Mouse (Mus musculus) neural tube, embryonic 12.5 days (tissue): ENCODE measurements at regions not wholly inside any gene's neighbourhood (a gene's known extent, or its start where the extent isn't known, plus 50 kb on each side); places are given as distances from the start of the nearest gene placed in this dataset.

ENCODE experiments used
- ATAC-seq: fragments of 200-750 bp; cut with Nextera tagmentation; 2 replicates; pipeline ENCODE4 v1.8.0; 2017; ENCODE audit warnings: low read depth, mild to moderate bottlenecking, moderate TSS enrichment, moderate library complexity; ENCODE audit not compliant: low FRiP score
- H3K27ac ChIP-seq: fragments of 300-500 bp; sonication (generic); 2 replicates; pipeline ENCODE4 v1.5.1; 2016
- H3K27me3 ChIP-seq: fragments of 300-500 bp; sonication (generic); replicated peaks from 2 replicates; pipeline ENCODE4 v1.6.1; 2016; ENCODE audit warnings: mild to moderate bottlenecking
- H3K36me3 ChIP-seq: fragments of 300-500 bp; sonication (generic); 2 replicates; pipeline ENCODE4 v1.6.1; 2016; ENCODE audit warnings: mild to moderate bottlenecking
- H3K4me1 ChIP-seq: fragments of 300-500 bp; sonication (generic); 2 replicates; pipeline ENCODE4 v1.6.1; 2016
- H3K4me2 ChIP-seq: fragments of 300-500 bp; sonication (generic); replicated peaks from 2 replicates; pipeline ENCODE4 v1.6.1; 2016; ENCODE audit warnings: mild to moderate bottlenecking
- H3K4me3 ChIP-seq: fragments of 300-500 bp; sonication (generic); 2 replicates; pipeline ENCODE4 v1.5.1; 2016
- H3K9ac ChIP-seq: fragments of 300-500 bp; sonication (generic); 2 replicates; pipeline ENCODE4 v1.6.1; 2016; ENCODE audit warnings: mild to moderate bottlenecking
- H3K9me3 ChIP-seq: fragments of 300-500 bp; sonication (generic); 2 replicates; pipeline ENCODE4 v1.6.1; 2016; ENCODE audit warnings: mild to moderate bottlenecking
- WGBS: fragments of 180-500 bp; shearing (Covaris S2); methylation state at CpG from one replicate; pipeline ENCODE4 v1.1.7; 2016; 5-methylcytosine and 5-hydroxymethylcytosine counted together

GRCm38 (mm10) chr8:33997676-33998075 lies 113.9 kb downstream of the Gm10131 start:
- WGBS = 56% methylated on average over 4 of the region's 4 CpGs
- Histone ChIP-seq H3K9ac (no peak overlapping the region), H3K36me3 (no peaks in the 10 kb centered on the region), H3K27ac (no peak overlapping the region), H3K4me1 (no peaks in the 10 kb centered on the region), H3K9me3 (no peaks in the 10 kb centered on the region), H3K27me3 (no peaks in the 10 kb centered on the region), H3K4me3 (no peak overlapping the region), H3K4me2 (no peak overlapping the region)
- no peak for ATAC-seq

- ATAC-seq = no peak
- Histone ChIP-seq H3K9ac (no peak overlapping the region), H3K4me1 (peaks cover 15% of the 10 kb centered on the region; the same call in 1 of the 2 replicates), H3K27ac (no peak overlapping the region), H3K36me3 (no peaks in the 10 kb centered on the region), H3K9me3 (no peaks in the 10 kb centered on the region), H3K4me3 (no peak overlapping the region), H3K4me2 (no peak overlapping the region), H3K27me3 (no peaks in the 10 kb centered on the region)
- 41% methylated on average over 11 of the region's 11 CpGs for WGBS
These were observed 118.6 kb downstream of the Gm10131 start for GRCm38 (mm10) chr8:33992946-33993345.

GRCm38 (mm10) chr8:33991917-33992875 lies 119.3 kb downstream of the Gm10131 start:
- WGBS = 33% methylated on average over 12 of the region's 12 CpGs
- H3K9ac ChIP-seq = no peak overlapping the region

GRCm38 (mm10) chr8:33991165-33991916 lies 120.2 kb downstream of the Gm10131 start:
- 21% methylated on average over 17 of the region's 17 CpGs for WGBS
- Histone ChIP-seq H3K9ac (no peak overlapping the region), H3K9me3 (no peaks in the 10 kb centered on the region), H3K4me3 (no peak overlapping the region), H3K27ac (no peak overlapping the region), H3K4me2 (peak overlapping the region; percentile 35), H3K27me3 (no peaks in the 10 kb centered on the region), H3K4me1 (peaks cover 15% of the 10 kb centered on the region; the same call in 1 of the 2 replicates), H3K36me3 (no peaks in the 10 kb centered on the region)
- ATAC-seq = peak; percentile 74

More at GRCm38 (mm10) chr8:33991917-33992875, 119.3 kb downstream of the Gm10131 start:
- Histone ChIP-seq H3K36me3 (no peaks in the 10 kb centered on the region), H3K4me1 (peaks cover 15% of the 10 kb centered on the region; the same call in 1 of the 2 replicates), H3K27ac (no peak overlapping the region), H3K9me3 (no peaks in the 10 kb centered on the region), H3K4me3 (no peak overlapping the region), H3K4me2 (peak overlapping the region; percentile 35), H3K27me3 (no peaks in the 10 kb centered on the region)
- peak; percentile 61; the same call in 1 of the 2 replicates for ATAC-seq

- Histone ChIP-seq H3K27me3 (no peaks in the 10 kb centered on the region), H3K27ac (no peak overlapping the region), H3K4me1 (peaks cover 15% of the 10 kb centered on the region; the same call in 1 of the 2 replicates), H3K4me3 (no peak overlapping the region), H3K36me3 (no peaks in the 10 kb centered on the region), H3K9me3 (no peaks in the 10 kb centered on the region), H3K9ac (no peak overlapping the region), H3K4me2 (no peak overlapping the region)
- no peak for ATAC-seq
- 74% methylated on average over 9 of the region's 9 CpGs for WGBS
These were observed 121.5 kb downstream of the Gm10131 start for GRCm38 (mm10) chr8:33990039-33990438.

GRCm38 (mm10) chr8:33987755-33988104 lies 123.8 kb downstream of the Gm10131 start:
- Histone ChIP-seq H3K4me2 (no peak overlapping the region), H3K27ac (no peak overlapping the region), H3K9me3 (no peaks in the 10 kb centered on the region), H3K4me3 (no peak overlapping the region), H3K4me1 (peaks cover 15% of the 10 kb centered on the region; the same call in 1 of the 2 replicates), H3K27me3 (no peaks in the 10 kb centered on the region), H3K36me3 (no peaks in the 10 kb centered on the region), H3K9ac (no peak overlapping the region)
- ATAC-seq = no peak
- WGBS = 78% methylated on average over 10 of the region's 10 CpGs

GRCm38 (mm10) chr8:33987091-33987754 lies 124.3 kb downstream of the Gm10131 start:
- ATAC-seq = no peak
- H3K4me1 ChIP-seq = peaks cover 11% of the 10 kb centered on the region; the same call in 1 of the 2 replicates
- H3K9me3 ChIP-seq = no peaks in the 10 kb centered on the region
- 73% methylated on average over 14 of the region's 15 CpGs for WGBS
- H3K9ac ChIP-seq = no peak overlapping the region
- H3K27ac ChIP-seq = no peak overlapping the region
- H3K27me3 ChIP-seq = no peaks in the 10 kb centered on the region
- no peak overlapping the region for H3K4me2 ChIP-seq
- H3K36me3 ChIP-seq = no peaks in the 10 kb centered on the region
- no peak overlapping the region for H3K4me3 ChIP-seq

GRCm38 (mm10) chr8:33986657-33987056 lies 124.9 kb downstream of the Gm10131 start:
- H3K4me2 ChIP-seq = no peak overlapping the region
- 94% methylated on average over 6 of the region's 6 CpGs for WGBS

GRCm38 (mm10) chr8:33985430-33985977 lies 126.0 kb downstream of the Gm10131 start:
- Histone ChIP-seq H3K4me3 (no peak overlapping the region), H3K27ac (no peak overlapping the region), H3K9me3 (no peaks in the 10 kb centered on the region), H3K27me3 (no peaks in the 10 kb centered on the region), H3K9ac (no peak overlapping the region), H3K36me3 (no peaks in the 10 kb centered on the region), H3K4me1 (no peaks in the 10 kb centered on the region), H3K4me2 (no peak overlapping the region)
- ATAC-seq = no peak
- 62% methylated on average over 11 of the region's 11 CpGs for WGBS

More at GRCm38 (mm10) chr8:33986657-33987056, 124.9 kb downstream of the Gm10131 start:
- Histone ChIP-seq H3K4me1 (peaks cover 5% of the 10 kb centered on the region; the same call in 1 of the 2 replicates), H3K27ac (no peak overlapping the region), H3K36me3 (no peaks in the 10 kb centered on the region), H3K27me3 (no peaks in the 10 kb centered on the region), H3K4me3 (no peak overlapping the region), H3K9me3 (no peaks in the 10 kb centered on the region), H3K9ac (no peak overlapping the region)
- ATAC-seq = no peak

GRCm38 (mm10) chr8:33981629-33982028 lies 129.9 kb downstream of the Gm10131 start:
- Histone ChIP-seq H3K9me3 (no peaks in the 10 kb centered on the region), H3K4me2 (no peak overlapping the region), H3K4me3 (no peak overlapping the region), H3K27me3 (no peaks in the 10 kb centered on the region), H3K9ac (no peak overlapping the region), H3K36me3 (no peaks in the 10 kb centered on the region), H3K4me1 (0 out of 2 replicates have a peak, but pooled peaks cover 5% of the 10 kb centered on the region), H3K27ac (no peak overlapping the region)
- ATAC-seq = no peak
- WGBS = 74% methylated on average over 4 of the region's 4 CpGs

GRCm38 (mm10) chr8:33980999-33981398 lies 130.5 kb downstream of the Gm10131 start:
- Histone ChIP-seq H3K4me3 (no peak overlapping the region), H3K4me1 (0 out of 2 replicates have a peak, but pooled peaks cover 5% of the 10 kb centered on the region), H3K4me2 (no peak overlapping the region), H3K27ac (no peak overlapping the region), H3K9ac (no peak overlapping the region), H3K36me3 (no peaks in the 10 kb centered on the region), H3K9me3 (no peaks in the 10 kb centered on the region), H3K27me3 (no peaks in the 10 kb centered on the region)
- ATAC-seq = no peak
- 77% methylated on average over 7 of the region's 7 CpGs for WGBS
